Mouse (Mus musculus): ENCODE data around the gene Vmn2r98. TPM values are rescaled to one million over a fixed set of nuclear protein-coding genes. Genes with fewer than 3 reads are reported as not detected.
"Not testable (repeated sequence)": the region's sequence is repeated elsewhere in the genome, so short reads cannot be mapped to it uniquely, and the experiment has no call there.

Gene Vmn2r98
- polyA plus RNA-seq (2012): not detected in 2 replicates

DNA sequence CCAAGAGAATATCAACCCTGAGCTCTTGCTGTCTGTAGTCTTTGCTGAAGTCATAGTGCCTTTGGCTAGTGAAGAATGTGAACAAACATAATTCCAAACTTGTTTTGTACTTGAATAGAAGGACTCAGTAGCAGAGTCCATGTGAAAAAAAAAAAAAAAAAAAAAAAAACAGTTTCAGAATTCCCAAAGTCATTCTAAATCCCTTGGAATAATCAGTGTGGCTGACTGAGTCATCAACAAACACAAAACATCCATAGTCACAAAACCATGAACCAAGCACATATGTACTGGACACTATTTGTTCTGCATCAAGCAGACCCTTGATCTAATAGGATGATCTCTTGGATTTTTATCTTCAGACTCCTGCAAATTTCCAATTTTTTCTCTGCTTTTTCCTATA is at the start of gene Vmn2r98:
TSS of gene Vmn2r98 (plus strand) at position 301 of the 400 bp plus-strand sequence.
- H3K4me1 ChIP-seq (ENCODE audit: control insufficient read depth); H3K9me3 ChIP-seq (ENCODE audit: control insufficient read depth, low read length); H3K4me3 ChIP-seq (replicated peaks); H3K36me3 ChIP-seq (ENCODE audit: control insufficient read depth); H3K27me3 ChIP-seq (ENCODE audit: control insufficient read depth): not testable (repeated sequence)

DNA sequence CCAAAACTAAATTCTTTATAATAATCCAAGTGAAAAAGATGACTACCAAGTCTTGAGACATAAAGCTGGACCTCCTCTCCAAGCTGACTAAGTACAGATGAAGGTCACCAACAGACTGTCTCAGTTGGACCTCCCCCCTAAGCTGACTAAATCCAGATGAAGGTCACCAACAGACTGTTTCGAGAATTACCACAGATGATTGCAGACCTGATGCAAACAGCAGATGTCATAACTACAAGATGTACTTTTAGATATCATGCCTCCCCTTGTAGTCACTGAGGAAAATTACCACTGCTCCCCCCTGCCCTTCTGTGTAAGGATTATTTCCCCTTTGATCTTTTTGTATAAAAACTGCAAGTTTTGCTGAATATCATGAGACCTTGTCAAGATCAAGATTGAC is 21.8 kb upstream of the Vmn2r98 start:
- H3K36me3 ChIP-seq (ENCODE audit: control insufficient read depth); H3K4me1 ChIP-seq (ENCODE audit: control insufficient read depth); H3K27me3 ChIP-seq (ENCODE audit: control insufficient read depth); H3K4me3 ChIP-seq (replicated peaks): not testable (repeated sequence)
- peaks cover 13% of the 10 kb centered on the region; the same call in 1 of the 2 replicates for H3K9me3 ChIP-seq (ENCODE audit: control insufficient read depth, low read length)

DNA sequence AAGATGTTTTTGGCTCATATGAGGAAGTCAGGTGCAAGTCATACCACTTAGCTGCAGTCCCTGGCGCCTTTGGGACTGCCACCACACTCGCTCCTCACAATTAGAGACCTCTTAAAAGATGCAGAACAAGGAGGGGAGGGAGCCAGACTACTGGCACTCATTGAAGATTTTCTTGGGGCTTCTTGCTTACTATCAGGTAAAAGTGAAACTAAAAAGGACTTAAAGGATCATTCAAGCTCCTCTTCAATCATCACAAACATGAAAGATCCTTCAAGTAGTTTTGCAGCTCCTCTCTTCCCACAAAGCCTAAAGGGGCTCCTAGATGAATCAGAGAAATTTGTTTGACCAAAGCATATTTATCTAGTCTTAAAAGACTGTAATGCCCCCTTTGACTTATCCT is 21.3 kb upstream of the Vmn2r98 start:
- H3K27me3 ChIP-seq (ENCODE audit: control insufficient read depth): no peaks in the 10 kb centered on the region
- no peaks in the 10 kb centered on the region for H3K36me3 ChIP-seq (ENCODE audit: control insufficient read depth)
- no peak overlapping the region for H3K4me3 ChIP-seq (replicated peaks)
- H3K9me3 ChIP-seq (ENCODE audit: control insufficient read depth, low read length): peaks cover 13% of the 10 kb centered on the region; the same call in 1 of the 2 replicates
- TF ChIP-seq GATA1 (IDR thresholded peaks at IDR 0.05; ENCODE audit: low read length) (no peak), TAL1 (IDR thresholded peaks at IDR 0.05; ENCODE audit: low read length) (no peak)
- H3K4me1 ChIP-seq (ENCODE audit: control insufficient read depth): no peaks in the 10 kb centered on the region

DNA sequence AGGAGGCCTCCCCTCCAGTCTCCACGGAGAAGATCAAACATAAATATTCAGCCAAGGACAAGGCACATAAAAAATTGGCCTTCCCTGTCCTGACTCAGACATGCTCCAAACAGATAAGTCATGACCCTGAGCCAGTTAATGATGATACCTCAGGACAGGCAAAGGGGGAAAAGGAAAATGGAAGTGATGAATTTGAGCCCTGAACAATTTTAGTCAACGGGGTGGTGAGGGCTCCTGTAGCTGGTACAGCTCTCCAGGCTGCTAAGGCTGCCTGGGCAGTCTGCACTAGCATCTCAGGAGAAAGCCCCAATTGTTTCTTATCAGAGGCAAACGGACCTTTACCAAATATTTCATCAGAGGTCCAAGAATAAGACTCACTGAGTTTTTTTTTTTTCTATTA is 20.5 kb upstream of the Vmn2r98 start:
- no peak overlapping the region for H3K4me3 ChIP-seq (replicated peaks)
- H3K4me1 ChIP-seq (ENCODE audit: control insufficient read depth): no peaks in the 10 kb centered on the region
- H3K9me3 ChIP-seq (ENCODE audit: control insufficient read depth, low read length): peaks cover 16% of the 10 kb centered on the region
- TF ChIP-seq TAL1 (IDR thresholded peaks at IDR 0.05; ENCODE audit: low read length): no peak
- TF ChIP-seq GATA1 (IDR thresholded peaks at IDR 0.05; ENCODE audit: low read length): no peak
- no peaks in the 10 kb centered on the region for H3K27me3 ChIP-seq (ENCODE audit: control insufficient read depth)
- H3K36me3 ChIP-seq (ENCODE audit: control insufficient read depth): no peaks in the 10 kb centered on the region

Other genes with a start within 250 kb of the Vmn2r98 start
- 0.02 TPM in 1 of 2 replicates, not detected in the other for gene Vmn2r97, start 139.2 kb upstream of the Vmn2r98 start, polyA plus RNA-seq (2012)

All from erythroblast, embryonic 14.5 days (primary cell).